Comparison of ENCODE assay signal across 9 mouse cellular contexts in the genomic region with DNA sequence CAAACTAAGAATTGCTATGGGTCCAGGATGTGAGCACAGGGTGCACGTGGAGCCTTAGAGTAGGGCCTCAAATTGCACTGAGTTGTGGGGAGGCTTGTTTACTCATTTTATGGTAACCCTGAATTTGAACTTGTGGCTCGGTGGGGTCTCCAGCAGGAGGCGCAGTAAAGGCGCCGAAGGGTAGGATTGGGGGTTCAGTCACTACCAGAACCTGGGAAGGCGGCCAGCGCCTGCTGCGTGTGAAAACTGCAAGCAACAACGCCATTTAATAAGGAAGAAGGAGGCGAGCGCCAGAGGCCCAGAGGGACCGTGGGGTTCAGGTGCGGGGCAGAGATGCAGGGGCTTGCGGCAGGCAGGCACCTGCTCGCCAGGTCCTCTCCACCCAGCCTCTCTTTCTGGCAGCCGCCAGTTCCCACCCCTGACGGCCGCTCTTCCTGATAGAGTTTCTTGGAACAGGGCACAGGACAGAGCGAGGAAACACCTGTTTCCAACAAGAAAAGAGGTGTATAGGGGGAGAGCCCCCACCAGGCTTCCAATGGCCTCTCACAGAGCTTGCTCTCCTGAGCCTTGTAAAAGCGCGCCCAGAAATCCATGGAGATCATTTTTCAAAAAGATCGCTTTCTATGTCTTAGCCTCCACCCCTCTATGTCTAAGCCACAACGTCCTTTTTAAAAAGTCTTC. TPM values are rescaled to one million over a fixed set of nuclear protein-coding genes. Genes with fewer than 3 reads are reported as not detected.
DNase-seq lines count a peak whose midpoint lies in the region; ATAC-seq lines count a peak whose summit lies in the region.
"Had no signal": no experiment of that assay in that cellular context is flagged by ENCODE, and none has a peak within 500 bp of the region (broad histone marks: within the 10 kb centered on the region; RNA-seq: fewer than 3 reads in every experiment).

No protein-coding gene starts in this region.

- no peaks in the 10 kb centered on the region for H3K4me1 ChIP-seq in embryonic facial prominence, embryonic 12.5 days
- no peaks in the 10 kb centered on the region for H3K4me1 ChIP-seq in hindbrain, embryonic 11.5 days (replicated peaks; ENCODE audit: control insufficient read depth, insufficient read depth, low read length)

- peak overlapping the region; percentile 56 for H3K4me2 ChIP-seq in embryonic facial prominence, embryonic 12.5 days (replicated peaks)
- peak overlapping the region; percentile 49 for H3K4me2 ChIP-seq in hindbrain, embryonic 11.5 days (replicated peaks; ENCODE audit: low read depth, low read length)

- peak overlapping the region; percentile 38 for H3K4me3 ChIP-seq in embryonic facial prominence, embryonic 12.5 days
- peak overlapping the region; percentile 33 for H3K4me3 ChIP-seq in hindbrain, embryonic 11.5 days (ENCODE audit: low read depth, low read length)

- H3K27ac ChIP-seq in embryonic facial prominence, embryonic 12.5 days = no peak overlapping the region
- H3K27ac ChIP-seq in hindbrain, embryonic 11.5 days (ENCODE audit: low read depth, low read length) = no peak overlapping the region

- no peak overlapping the region for H3K9ac ChIP-seq in embryonic facial prominence, embryonic 12.5 days
- no peak overlapping the region for H3K9ac ChIP-seq in hindbrain, embryonic 11.5 days (ENCODE audit: low read depth, low read length)

- H3K36me3 ChIP-seq in embryonic facial prominence, embryonic 12.5 days = no peaks in the 10 kb centered on the region
- no peaks in the 10 kb centered on the region for H3K36me3 ChIP-seq in hindbrain, embryonic 11.5 days (ENCODE audit: control insufficient read depth, insufficient read depth, low read length)

- peak; percentile 50; the same call in 1 of the 2 replicates for ATAC-seq in embryonic facial prominence, embryonic 12.5 days (ENCODE audit: insufficient number of reproducible peaks, insufficient read depth, low FRiP score, low TSS enrichment)
- ATAC-seq in hindbrain, embryonic 11.5 days (ENCODE audit: low FRiP score) = peak; percentile 33; the same call in 1 of the 2 replicates

- peaks cover 45% of the 10 kb centered on the region for H3K27me3 ChIP-seq in embryonic facial prominence, embryonic 12.5 days
- H3K27me3 ChIP-seq in hindbrain, embryonic 11.5 days (ENCODE audit: control insufficient read depth, insufficient read depth, low read length) = peaks cover 40% of the 10 kb centered on the region

- DNase-seq in gastrocnemius, postnatal 10 days = peak; percentile 26
- DNase-seq in gastrocnemius, adult 18-20 months (ENCODE audit: low spot score) = no peak
- DNase-seq in ES-CJ7 (ENCODE audit: low read depth, low spot score) = peak; percentile 23
- DNase-seq in hindbrain, embryonic 11.5 days (ENCODE audit: low spot score) = peak; percentile 15
- DNase-seq in lung, postnatal 36 days = peak; percentile 10
- DNase-seq in thymus, postnatal 14 days = peak; percentile 18
- no peak for DNase-seq in spleen, postnatal 4 days (ENCODE audit: low spot score in 2 of 2)

- 18% methylated on average over 23 of the region's 23 CpGs for WGBS in embryonic facial prominence, embryonic 12.5 days
- 12% methylated on average over 23 of the region's 23 CpGs for WGBS in hindbrain, embryonic 11.5 days

- H3K9me3 ChIP-seq in embryonic facial prominence, embryonic 12.5 days = no peaks in the 10 kb centered on the region
- H3K9me3 ChIP-seq in hindbrain, embryonic 11.5 days (ENCODE audit: control insufficient read depth, low read length) = no peaks in the 10 kb centered on the region

RNA-seq across cellular contexts. Expression of gene Fgf16, which starts 1.1 kb away (rescaled TPM):
- 1 to 10 TPM; 1.4 to 1.9 TPM for total RNA-seq in gastrocnemius, postnatal 10 days (2021)
- total RNA-seq in gastrocnemius, adult 18-20 months (2021) = under 1 TPM; 0.23 to 0.45 TPM
- 0.92 and 1.1 TPM in 2 replicates for polyA plus RNA-seq in embryonic facial prominence, embryonic 12.5 days (2016; fragmentation: Nextera tagmentation; extraction: Ambion mirVana)
- polyA plus RNA-seq in hindbrain, embryonic 11.5 days (2014; fragmentation: Nextera tagmentation; extraction: Ambion mirVana) = 0.11 TPM in 1 of 2 replicates, not detected in the other
- polyA plus RNA-seq: testis, adult 2 months had no signal

Comparison
In these comparisons a context has a peak if more than half of its experiments do, and no peak if none do; other contexts are left out.
1. DNase-seq: peak in gastrocnemius, postnatal 10 days (single experiment), ES-CJ7 (single experiment), hindbrain, embryonic 11.5 days (single experiment), lung, postnatal 36 days (single experiment) and thymus, postnatal 14 days (single experiment); none in gastrocnemius, adult 18-20 months (single experiment) and spleen, postnatal 4 days (0 of 2).